Mouse (Mus musculus): ENCODE data around the gene Med16.

Med16 gene

DNA sequence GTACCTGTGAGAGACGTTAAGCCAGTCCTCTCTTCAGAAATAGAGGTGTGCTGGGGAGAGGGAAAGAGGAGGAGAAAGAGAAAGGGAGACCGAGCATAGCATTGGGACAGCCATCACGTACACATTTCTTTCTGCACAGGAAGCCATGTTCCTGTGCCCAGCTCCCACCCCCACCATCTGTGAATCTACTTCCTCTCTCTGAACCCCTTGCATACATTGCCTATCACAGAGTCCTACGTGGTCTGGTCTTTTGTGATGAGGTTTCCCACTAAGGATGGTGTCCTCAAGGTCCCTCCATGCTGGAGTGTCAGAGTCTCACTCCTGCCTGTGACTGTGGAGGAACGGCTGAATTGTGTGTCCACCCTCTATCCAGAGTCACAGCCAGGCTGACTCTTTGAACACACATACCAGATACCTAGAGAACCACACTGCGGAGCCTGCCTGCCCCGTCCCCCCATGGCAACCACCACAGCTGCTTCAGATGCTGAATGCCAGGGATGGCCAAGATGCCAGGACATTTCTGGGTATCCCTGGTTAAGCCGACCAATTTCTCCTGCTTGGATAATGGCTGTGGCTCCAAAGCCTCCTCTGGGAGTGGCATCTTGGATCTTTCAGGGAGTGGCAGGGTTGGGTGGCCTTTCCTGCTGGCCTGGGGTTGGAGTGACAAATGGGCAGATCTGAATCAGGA, 58.6 kb downstream of the Med16 start:
- CTCF ChIA-PET: interaction anchor here (0.5 kb wide), 1 partner anchor 81 kb away, joined by 3 read pairs; no protein-coding TSS in a partner anchor

DNA sequence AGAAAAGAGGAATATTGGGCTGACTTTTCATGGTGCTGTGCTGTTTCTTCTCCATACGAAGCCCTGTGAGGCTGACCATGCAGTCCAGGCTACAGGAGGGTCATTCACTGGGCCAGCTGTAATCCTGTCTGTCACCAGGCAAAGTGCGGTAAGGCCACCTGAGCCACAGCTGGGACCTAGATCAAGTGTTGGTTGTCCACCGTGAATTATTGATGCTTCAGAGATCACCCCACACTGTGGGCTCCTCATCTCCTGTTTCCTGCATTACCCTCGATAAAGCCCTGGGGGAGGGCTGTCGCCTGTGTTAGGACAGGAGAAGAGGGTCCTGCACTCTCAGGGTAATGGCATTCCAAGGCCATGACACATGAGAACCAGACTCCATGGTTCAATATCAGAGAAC, 62.2 kb downstream of the Med16 start:
- CTCF ChIA-PET: interaction anchor here (0.5 to 0.9 kb wide), 2 partner anchors 12 to 134 kb away, joined by 6 to 12 read pairs; no protein-coding TSS in a partner anchor
